Mouse (Mus musculus) liver, postnatal 0 days (tissue): ENCODE data around the gene Padi6.

Experiments
- CTCF ChIP-seq: sonication (generic); IDR thresholded peaks from 2 replicates; pipeline ENCODE4 v1.5.1; 2016; ENCODE audit warnings: antibody characterized with exemption, low read depth
- EP300 ChIP-seq: IDR thresholded peaks from 2 replicates; pipeline ENCODE4 v1.6.1; 2016; ENCODE audit warnings: antibody characterized with exemption, low read depth, mild to moderate bottlenecking

DNA sequence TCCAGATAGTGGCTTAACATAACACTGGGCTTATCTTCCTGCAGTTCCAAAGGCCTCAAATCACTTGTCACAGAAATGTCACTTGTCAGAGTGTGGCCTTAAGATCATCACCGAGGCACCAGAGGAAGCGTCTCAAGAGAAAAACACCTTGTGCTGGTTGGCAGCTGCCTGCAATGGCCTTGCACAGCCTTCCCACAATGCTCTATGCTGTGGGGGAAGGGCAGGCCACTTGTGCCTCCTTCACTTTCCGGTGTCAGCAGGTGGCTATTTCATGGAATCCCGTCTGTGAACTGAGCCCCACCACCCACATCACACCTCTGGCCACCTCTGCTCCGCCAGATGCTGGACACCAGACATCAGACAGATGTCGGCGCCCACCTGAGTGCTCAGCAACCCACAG, 10.9 kb upstream of the Padi6 start:
- TF ChIP-seq CTCF = no peak
- TF ChIP-seq EP300 = no peak
